Mouse (Mus musculus): ENCODE measurements around the gene Csgalnact2. TPM values are rescaled to one million over a fixed set of nuclear protein-coding genes. Genes with fewer than 3 reads are reported as not detected.

Csgalnact2 gene
- polyA plus RNA-seq, 2 experiments: 4.5 to 8.6 TPM

DNA sequence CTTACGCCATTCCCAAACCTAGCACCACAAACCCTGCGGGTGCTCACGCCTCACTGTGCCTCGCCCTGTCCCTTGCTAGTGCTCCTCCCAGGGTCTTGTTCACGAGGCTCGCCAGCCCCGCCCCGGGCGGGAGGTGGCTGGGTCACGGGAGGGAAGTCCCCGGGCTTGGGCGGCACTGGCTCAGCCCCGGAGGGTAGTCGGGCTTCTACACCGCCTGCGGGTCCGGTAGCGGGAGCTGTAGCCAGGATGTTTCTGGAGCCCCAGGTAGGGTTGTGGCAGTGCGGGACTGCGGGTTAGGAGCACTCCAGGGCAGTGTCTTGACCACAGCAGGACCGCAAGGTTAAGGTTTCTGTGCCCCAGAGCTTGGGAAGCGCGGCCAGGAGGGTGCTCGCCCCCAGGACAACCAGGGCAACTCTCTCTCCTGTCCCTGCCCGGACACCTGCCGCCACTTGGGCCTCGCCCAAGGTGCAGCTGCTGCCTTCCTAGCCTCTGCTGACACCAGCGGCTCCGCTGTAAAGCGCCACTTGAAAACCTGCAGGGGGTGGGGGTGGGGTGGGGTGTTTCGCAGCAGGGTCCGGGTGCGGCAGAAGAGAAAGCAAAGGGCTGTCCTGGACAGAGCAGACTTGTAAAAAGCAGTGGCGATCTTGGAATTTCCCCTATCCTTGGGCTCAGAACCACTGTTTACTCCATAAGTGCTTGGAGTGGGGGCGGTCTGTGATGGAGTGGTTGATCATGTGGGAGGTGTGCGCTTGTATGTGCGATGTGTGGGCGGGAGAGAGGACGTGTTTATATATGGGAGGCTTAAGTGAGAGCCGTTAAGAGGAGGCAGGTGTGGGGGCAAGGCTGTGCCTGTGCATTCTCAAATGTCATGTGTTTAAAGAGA, 72.5 kb downstream of the Csgalnact2 start:
- TF ChIP-seq CTCF (IDR thresholded peaks at IDR 0.05; ENCODE audit: low read depth) (no peak), EP300 (IDR thresholded peaks at IDR 0.05; ENCODE audit: low read depth) (no peak)
- DNase-seq (ENCODE audit: low read depth in 3 of 3, low spot score in 3 of 3) (no peak), ATAC-seq (ENCODE audit: insufficient read depth) (no peak)
- no peaks in the 10 kb centered on the region for H3K9me3 ChIP-seq (ENCODE audit: control insufficient read depth, low read length)
- 2% methylated on average over 40 of the region's 40 CpGs for WGBS (ENCODE audit: insufficient replicate concordance)
- no peaks in the 10 kb centered on the region for H3K36me3 ChIP-seq (replicated peaks; ENCODE audit: control insufficient read depth, insufficient read depth, low read depth)
- H3K27ac ChIP-seq: no peak overlapping the region
- H3K4me3 ChIP-seq (ENCODE audit: insufficient read depth in 1 of 2, low read depth in 2 of 2, low read length in 2 of 2): peak overlapping the region in 1 of 2 experiments; percentile 0; a peak in 1 of 4 replicates
- H3K4me1 ChIP-seq (replicated peaks; ENCODE audit: control insufficient read depth in 2 of 2, insufficient read depth in 2 of 2, low read length in 1 of 2): peaks cover 0 to 2% of the 10 kb centered on the region in 2 experiments; a peak in 1 of 4 replicates
- H3K9ac ChIP-seq (replicated peaks): no peak overlapping the region
- peak overlapping the region; percentile 39 for H3K4me2 ChIP-seq (ENCODE audit: low read depth)
- peaks cover 2% of the 10 kb centered on the region for H3K27me3 ChIP-seq (ENCODE audit: control insufficient read depth, insufficient read depth, low read length)

DNA sequence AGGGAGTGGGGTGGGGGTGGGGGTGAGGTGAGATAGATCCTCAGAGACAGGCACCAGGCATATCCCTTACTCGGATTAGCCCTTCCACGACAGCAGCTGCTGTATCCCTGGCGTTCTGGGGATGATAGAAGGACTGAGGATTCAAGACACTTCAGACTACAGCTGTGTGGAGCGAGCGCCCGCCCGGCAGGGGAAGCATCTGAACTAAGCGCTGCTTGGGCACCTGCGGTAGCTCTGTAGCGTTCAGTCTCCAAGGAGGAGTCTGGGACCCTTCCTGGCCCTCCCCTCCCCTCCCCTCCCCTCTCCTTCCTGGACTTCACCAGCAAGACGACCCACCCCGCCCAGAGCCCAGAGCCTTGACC, 73.1 kb downstream of the Csgalnact2 start:
- peak overlapping the region in 1 of 2 experiments; percentile 0; a peak in 1 of 4 replicates for H3K4me3 ChIP-seq (ENCODE audit: insufficient read depth in 1 of 2, low read depth in 2 of 2, low read length in 2 of 2)
- DNase-seq (ENCODE audit: low read depth in 3 of 3, low spot score in 3 of 3): no peak
- ATAC-seq (ENCODE audit: insufficient read depth): no peak
- H3K27ac ChIP-seq: no peak overlapping the region
- no peak overlapping the region for H3K9ac ChIP-seq (replicated peaks)
- TF ChIP-seq CTCF (IDR thresholded peaks at IDR 0.05; ENCODE audit: low read depth) (no peak), EP300 (IDR thresholded peaks at IDR 0.05; ENCODE audit: low read depth) (no peak)
- WGBS (ENCODE audit: insufficient replicate concordance): 4% methylated on average over 9 of the region's 12 CpGs
- no peaks in the 10 kb centered on the region for H3K9me3 ChIP-seq (ENCODE audit: control insufficient read depth, low read length)
- peaks cover 2% of the 10 kb centered on the region for H3K27me3 ChIP-seq (ENCODE audit: control insufficient read depth, insufficient read depth, low read length)
- H3K36me3 ChIP-seq (replicated peaks; ENCODE audit: control insufficient read depth, insufficient read depth, low read depth): no peaks in the 10 kb centered on the region
- peaks cover 0 to 2% of the 10 kb centered on the region in 2 experiments; a peak in 1 of 4 replicates for H3K4me1 ChIP-seq (replicated peaks; ENCODE audit: control insufficient read depth in 2 of 2, insufficient read depth in 2 of 2, low read length in 1 of 2)
- peak overlapping the region; percentile 39 for H3K4me2 ChIP-seq (ENCODE audit: low read depth)

DNA sequence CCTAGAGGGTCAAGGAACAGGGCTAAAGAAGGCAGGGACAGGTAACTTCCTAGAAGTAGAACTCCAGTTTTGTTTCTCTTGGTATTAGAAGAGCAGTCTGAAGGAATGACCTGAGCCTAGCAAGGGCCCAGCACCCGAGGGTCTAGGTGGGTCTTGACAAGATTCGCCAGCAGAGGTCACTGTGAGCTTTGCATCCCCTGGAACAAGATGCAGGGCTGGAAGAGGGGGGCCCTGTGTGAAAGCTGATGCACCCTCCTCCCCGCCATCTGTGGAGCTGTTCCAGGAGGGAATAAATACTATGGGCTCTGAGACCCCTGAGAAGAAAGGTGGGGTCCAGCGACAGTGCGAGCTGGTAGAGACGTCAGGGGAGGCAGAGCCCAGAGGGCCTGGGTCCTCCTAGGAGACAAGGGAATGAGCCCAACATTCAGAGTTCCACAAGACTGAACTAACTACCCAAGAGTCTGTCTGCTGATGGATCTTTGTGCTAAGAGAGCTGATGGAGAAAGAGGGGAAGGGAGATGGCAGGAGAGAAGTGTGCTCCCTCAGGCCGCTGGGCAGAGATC, 73.9 kb downstream of the Csgalnact2 start:
- peaks cover 0 to 2% of the 10 kb centered on the region in 2 experiments; a peak in 1 of 4 replicates for H3K4me1 ChIP-seq (replicated peaks; ENCODE audit: control insufficient read depth in 2 of 2, insufficient read depth in 2 of 2, low read length in 1 of 2)
- no peak for ATAC-seq (ENCODE audit: insufficient read depth)
- no peak overlapping the region for H3K9ac ChIP-seq (replicated peaks)
- H3K4me2 ChIP-seq (ENCODE audit: low read depth): no peak overlapping the region
- H3K36me3 ChIP-seq (replicated peaks; ENCODE audit: control insufficient read depth, insufficient read depth, low read depth): no peaks in the 10 kb centered on the region
- no peak overlapping the region for H3K27ac ChIP-seq
- DNase-seq (ENCODE audit: low read depth in 3 of 3, low spot score in 3 of 3): no peak
- H3K4me3 ChIP-seq (ENCODE audit: insufficient read depth in 1 of 2, low read depth in 2 of 2, low read length in 2 of 2): no peak overlapping the region
- 14% methylated on average over 7 of the region's 7 CpGs for WGBS (ENCODE audit: insufficient replicate concordance)
- H3K9me3 ChIP-seq (ENCODE audit: control insufficient read depth, low read length): no peaks in the 10 kb centered on the region
- peaks cover 2% of the 10 kb centered on the region for H3K27me3 ChIP-seq (ENCODE audit: control insufficient read depth, insufficient read depth, low read length)
- TF ChIP-seq EP300 (IDR thresholded peaks at IDR 0.05; ENCODE audit: low read depth): no peak
- peak; percentile 55 for TF ChIP-seq CTCF (IDR thresholded peaks at IDR 0.05; ENCODE audit: low read depth)

DNA sequence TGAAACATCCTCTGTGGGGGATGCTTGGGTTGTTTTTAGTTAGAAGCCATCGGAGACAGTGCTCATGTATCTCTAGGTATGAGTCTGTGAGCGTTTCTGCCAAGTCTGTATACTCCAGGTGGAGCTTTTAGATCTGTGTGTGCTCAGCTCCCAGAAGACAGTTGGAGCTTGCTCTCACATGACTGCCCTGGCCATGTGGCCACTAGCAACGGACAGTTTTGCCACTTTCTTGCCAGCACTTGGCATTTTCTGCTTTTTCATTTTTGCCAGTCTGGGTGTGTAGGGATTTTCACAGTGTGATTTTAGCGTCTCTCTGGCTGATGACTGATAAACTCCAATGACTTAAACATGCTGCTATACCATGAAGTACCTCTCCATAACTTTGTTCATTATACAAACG, 75.7 kb downstream of the Csgalnact2 start:
- no peak for DNase-seq (ENCODE audit: low read depth in 3 of 3, low spot score in 3 of 3)
- peaks cover 2% of the 10 kb centered on the region for H3K27me3 ChIP-seq (ENCODE audit: control insufficient read depth, insufficient read depth, low read length)
- no peak overlapping the region for H3K4me3 ChIP-seq (ENCODE audit: insufficient read depth in 1 of 2, low read depth in 2 of 2, low read length in 2 of 2)
- no peaks in the 10 kb centered on the region for H3K9me3 ChIP-seq (ENCODE audit: control insufficient read depth, low read length)
- WGBS (ENCODE audit: insufficient replicate concordance): 39% methylated on average over 5 of the region's 5 CpGs
- H3K27ac ChIP-seq: no peak overlapping the region
- TF ChIP-seq CTCF (IDR thresholded peaks at IDR 0.05; ENCODE audit: low read depth) (no peak), EP300 (IDR thresholded peaks at IDR 0.05; ENCODE audit: low read depth) (no peak)
- no peak for ATAC-seq (ENCODE audit: insufficient read depth)
- no peak overlapping the region for H3K4me2 ChIP-seq (ENCODE audit: low read depth)
- H3K36me3 ChIP-seq (replicated peaks; ENCODE audit: control insufficient read depth, insufficient read depth, low read depth): no peaks in the 10 kb centered on the region
- peaks cover 0 to 2% of the 10 kb centered on the region in 2 experiments; a peak in 1 of 4 replicates for H3K4me1 ChIP-seq (replicated peaks; ENCODE audit: control insufficient read depth in 2 of 2, insufficient read depth in 2 of 2, low read length in 1 of 2)
- H3K9ac ChIP-seq (replicated peaks): no peak overlapping the region

DNA sequence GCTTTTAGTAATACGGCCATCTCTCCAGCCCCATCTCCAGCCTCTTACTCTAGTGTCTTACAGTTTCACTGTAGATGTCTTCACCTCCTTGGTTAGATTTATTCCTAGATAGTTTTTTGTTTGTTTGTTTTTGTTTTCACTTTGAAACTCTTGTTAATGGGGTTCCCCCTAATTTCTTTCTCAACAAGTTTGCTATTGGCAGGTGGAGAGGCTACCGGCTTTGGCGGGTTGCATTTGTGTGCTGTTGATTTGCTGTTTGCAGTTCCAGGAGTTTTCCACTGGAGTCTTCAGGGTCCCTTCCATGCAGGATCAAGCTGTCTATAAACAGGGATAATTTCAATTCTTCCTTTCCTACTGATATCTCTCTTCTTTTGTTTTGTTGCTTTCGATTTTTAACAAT, 77.7 kb downstream of the Csgalnact2 start:
- Histone ChIP-seq H3K9me3 (ENCODE audit: control insufficient read depth, low read length) (no peaks in the 10 kb centered on the region), H3K9ac (replicated peaks) (no peak overlapping the region), H3K36me3 (replicated peaks; ENCODE audit: control insufficient read depth, insufficient read depth, low read depth) (no peaks in the 10 kb centered on the region), H3K27ac (no peak overlapping the region), H3K4me2 (ENCODE audit: low read depth) (no peak overlapping the region), H3K4me1 (replicated peaks; ENCODE audit: control insufficient read depth in 2 of 2, insufficient read depth in 2 of 2, low read length in 1 of 2) (no peaks in the 10 kb centered on the region), H3K27me3 (ENCODE audit: control insufficient read depth, insufficient read depth, low read length) (no peaks in the 10 kb centered on the region; the same call in none of the 2 replicates), H3K4me3 (ENCODE audit: insufficient read depth in 1 of 2, low read depth in 2 of 2, low read length in 2 of 2) (no peak overlapping the region)
- 72% methylated on average over 4 of the region's 4 CpGs for WGBS (ENCODE audit: insufficient replicate concordance)
- TF ChIP-seq CTCF (IDR thresholded peaks at IDR 0.05; ENCODE audit: low read depth) (no peak), EP300 (IDR thresholded peaks at IDR 0.05; ENCODE audit: low read depth) (no peak)
- ATAC-seq (ENCODE audit: insufficient read depth) (no peak), DNase-seq (ENCODE audit: low read depth in 3 of 3, low spot score in 3 of 3) (no peak)

Small RNA genes within 50 kb of the gene (microRNA-seq; reads per million reads assigned to microRNA genes)
- gene Mir7044: not detected

Other genes with a start within 250 kb of the Csgalnact2 start
- gene Hnrnpf, start 238.8 kb downstream of the Csgalnact2 start, polyA plus RNA-seq (2012; rRNA removed): 222 and 368 TPM in 2 replicates
- gene Hnrnpf, start 238.8 kb downstream of the Csgalnact2 start, polyA plus RNA-seq (2014; fragmentation: Nextera tagmentation; extraction: Ambion mirVana): 457 and 507 TPM in 2 replicates
- not detected in 2 replicates for gene Fxyd4, start 201.4 kb downstream of the Csgalnact2 start, polyA plus RNA-seq (2012; rRNA removed)
- gene Fxyd4, start 201.4 kb downstream of the Csgalnact2 start, polyA plus RNA-seq (2014; fragmentation: Nextera tagmentation; extraction: Ambion mirVana): not detected in 2 replicates
- gene Rasgef1a, start 127.7 kb downstream of the Csgalnact2 start, polyA plus RNA-seq (2012; rRNA removed): 0.04 TPM in 2 replicates
- gene Rasgef1a, start 127.7 kb downstream of the Csgalnact2 start, polyA plus RNA-seq (2014; fragmentation: Nextera tagmentation; extraction: Ambion mirVana): not detected in 2 replicates
- gene Ret, start 58.6 kb upstream of the Csgalnact2 start, polyA plus RNA-seq (2012; rRNA removed): 0.02 and 0.08 TPM in 2 replicates
- gene Ret, start 58.6 kb upstream of the Csgalnact2 start, polyA plus RNA-seq (2014; fragmentation: Nextera tagmentation; extraction: Ambion mirVana): not detected in 2 replicates

Measured in liver, embryonic 14.5 days (tissue).